Mouse (Mus musculus): ENCODE data around the gene Zfp512. TPM values are rescaled to one million over a fixed set of nuclear protein-coding genes. Genes with fewer than 3 reads are reported as not detected.

The Zfp512 gene
- total RNA-seq, 1 experiment from 2014 or later: 29.5 TPM

Other genes starting within 250 kb of the Zfp512 start
- 105 and 137 TPM in 2 replicates for gene Ppm1g, start 231.7 kb upstream of the Zfp512 start, total RNA-seq (2021)
- gene Nrbp1, start 211.6 kb upstream of the Zfp512 start, total RNA-seq (2021): 80.5 and 107 TPM in 2 replicates
- not detected in 2 replicates for gene Gm9970, start 211.2 kb upstream of the Zfp512 start, total RNA-seq (2021)
- gene Krtcap3, start 200.7 kb upstream of the Zfp512 start, total RNA-seq (2021): 5.2 and 5.3 TPM in 2 replicates
- 39.9 and 46.1 TPM in 2 replicates for gene Ift172, start 161.3 kb upstream of the Zfp512 start, total RNA-seq (2021)
- gene Fndc4, start 156.4 kb upstream of the Zfp512 start, total RNA-seq (2021): 4.1 and 6.7 TPM in 2 replicates
- 0.55 and 0.95 TPM in 2 replicates for gene Gckr, start 155.0 kb upstream of the Zfp512 start, total RNA-seq (2021)
- gene 4930548H24Rik, start 33.3 kb downstream of the Zfp512 start, total RNA-seq (2021): not detected in 2 replicates
- gene Gpn1, start 42.3 kb downstream of the Zfp512 start, total RNA-seq (2021): 20.5 and 30.4 TPM in 2 replicates
- gene Slc4a1ap, start 74.6 kb downstream of the Zfp512 start, total RNA-seq (2021): 35.7 and 38.4 TPM in 2 replicates
- gene Supt7l, start 75.4 kb downstream of the Zfp512 start, total RNA-seq (2021): 16.3 and 23.0 TPM in 2 replicates
- 408 and 439 TPM in 2 replicates for gene Mrpl33, start 144.5 kb downstream of the Zfp512 start, total RNA-seq (2021)
- 13.8 and 17.7 TPM in 2 replicates for gene Rbks, start 245.2 kb downstream of the Zfp512 start, total RNA-seq (2021)
- 138 and 152 TPM in 2 replicates for gene Babam2, start 245.3 kb downstream of the Zfp512 start, total RNA-seq (2021)